Mouse (Mus musculus) lung, postnatal 4 days (tissue): ENCODE results near the gene Otub2.

Experiments
- DNase-seq, 2 experiments: peaks; one replicate each; pipeline ENCODE4 v3.0.0; 2021

The Otub2 gene

GRCm38 (mm10) chr12:103445060-103445459 lies 56.6 kb downstream of the Otub2 start:
- no peak for DNase-seq

GRCm38 (mm10) chr12:103453361-103453760 lies 64.9 kb downstream of the Otub2 start:
- no peak for DNase-seq
